Mouse (Mus musculus): ENCODE measurements around the gene Glt1d1. TPM values are rescaled to one million over a fixed set of nuclear protein-coding genes. Genes with fewer than 3 reads are reported as not detected.
"Not testable (repeated sequence)": the region's sequence is repeated elsewhere in the genome, so short reads cannot be mapped to it uniquely, and the experiment has no call there.

The Glt1d1 gene
- polyA plus RNA-seq, 3 experiments from 2014 or later, result not detected

DNA sequence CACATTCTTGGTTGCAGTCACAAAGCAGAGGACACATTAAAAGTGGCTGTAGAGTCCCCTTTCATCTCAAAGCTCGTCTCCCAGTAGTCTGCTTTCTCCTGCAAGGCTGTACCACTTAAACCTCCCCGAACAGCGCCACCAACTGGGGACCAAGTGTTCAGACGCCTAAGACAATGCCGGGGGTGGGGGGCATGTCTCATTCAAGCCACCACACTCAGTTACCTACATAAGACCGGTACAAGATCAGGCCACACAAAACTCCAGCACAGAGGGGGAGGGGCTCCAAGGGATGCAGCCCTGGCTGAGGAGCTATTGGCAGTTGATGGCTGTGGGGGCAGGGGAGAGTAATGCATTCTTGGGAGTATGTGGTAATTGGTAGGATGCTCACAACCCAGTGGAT, 68.1 kb downstream of the Glt1d1 start:
- no peak for ATAC-seq

DNA sequence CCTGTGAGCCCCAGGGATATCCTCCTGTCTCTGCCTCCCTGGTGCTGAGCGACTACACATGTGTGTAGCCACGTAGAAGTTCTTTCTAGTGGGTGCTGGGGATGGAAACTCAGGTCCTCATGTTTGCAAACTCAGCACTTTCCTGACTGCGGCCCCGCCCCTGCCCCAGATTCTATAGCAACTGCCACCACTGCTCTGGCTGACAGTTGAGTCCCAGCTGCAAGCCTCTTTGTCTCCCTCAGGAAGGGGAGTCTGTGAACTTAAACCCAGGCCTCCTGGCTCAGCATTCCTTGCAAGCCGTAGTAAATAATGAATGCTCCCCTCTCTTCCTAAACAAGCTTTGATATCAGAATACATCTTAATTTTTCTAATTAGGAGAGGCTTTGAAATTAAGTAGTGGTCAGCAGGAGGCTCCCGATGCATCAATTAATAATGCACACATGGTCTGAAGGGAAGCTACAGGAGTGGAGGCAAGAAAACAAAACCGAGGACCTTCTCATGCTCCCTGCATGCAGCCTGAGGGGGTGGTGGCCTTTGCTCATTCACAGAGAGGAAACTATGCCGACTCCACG, 71.6 kb downstream of the Glt1d1 start:
- ATAC-seq, result no peak

DNA sequence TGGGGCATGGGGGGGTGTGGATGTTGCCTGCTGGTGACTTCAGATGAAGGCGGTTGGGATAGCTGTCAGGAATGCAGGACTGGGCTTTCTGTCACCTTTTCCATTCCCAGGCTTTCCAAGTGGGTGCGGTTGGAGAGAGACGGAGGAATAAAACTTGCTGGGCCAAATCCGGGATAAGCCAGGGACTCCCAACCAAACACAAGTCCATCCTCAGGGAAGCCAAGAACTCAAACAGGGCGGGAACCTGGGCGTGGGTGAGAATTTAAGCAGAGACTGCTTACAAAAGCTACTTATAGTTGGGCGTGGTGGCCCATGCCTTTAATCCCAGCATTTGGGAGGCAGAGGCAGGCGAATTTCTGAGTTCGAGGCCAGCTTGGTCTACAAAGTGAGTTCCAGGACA, 73.2 kb downstream of the Glt1d1 start:
- ATAC-seq, result no peak

DNA sequence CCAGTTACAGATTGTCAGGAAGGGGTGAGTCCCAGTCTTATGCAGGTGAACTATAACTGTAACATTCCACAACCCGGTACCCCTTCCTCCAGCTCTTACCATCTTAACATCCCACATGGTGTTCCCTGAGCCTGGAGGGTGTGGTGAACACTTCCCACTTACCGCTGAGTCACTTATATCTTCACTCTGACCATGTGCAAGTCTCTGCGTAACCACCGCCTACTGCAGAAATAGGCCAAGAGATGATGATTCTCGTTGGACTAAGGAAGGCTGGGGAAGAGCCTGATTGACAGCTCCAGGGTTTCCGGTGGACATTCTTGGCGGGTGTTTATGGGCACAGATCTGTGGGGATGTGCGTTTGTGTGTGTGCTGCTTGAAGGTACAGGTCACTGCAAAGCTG, 73.9 kb downstream of the Glt1d1 start:
- ATAC-seq, result no peak

DNA sequence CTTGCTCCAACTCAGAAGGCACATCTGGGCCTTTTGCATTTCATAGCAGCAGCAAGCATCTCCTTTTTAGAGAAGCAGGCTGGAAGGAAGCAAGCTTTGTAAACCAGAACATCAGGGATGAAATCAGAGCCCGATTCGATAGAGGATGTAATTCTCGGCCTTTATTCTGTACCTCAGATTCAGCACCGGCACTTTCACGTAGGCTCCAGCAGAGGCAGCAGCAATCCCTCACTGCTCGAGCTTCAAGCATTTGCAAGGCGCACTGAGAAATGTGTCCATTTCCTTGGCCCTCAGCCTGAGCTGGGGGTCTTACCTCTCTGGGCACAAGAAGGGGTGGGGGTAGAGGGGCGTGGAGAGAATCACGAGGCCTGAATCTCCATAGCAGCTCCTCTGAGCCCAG, 76.1 kb downstream of the Glt1d1 start:
- ATAC-seq, result no peak

DNA sequence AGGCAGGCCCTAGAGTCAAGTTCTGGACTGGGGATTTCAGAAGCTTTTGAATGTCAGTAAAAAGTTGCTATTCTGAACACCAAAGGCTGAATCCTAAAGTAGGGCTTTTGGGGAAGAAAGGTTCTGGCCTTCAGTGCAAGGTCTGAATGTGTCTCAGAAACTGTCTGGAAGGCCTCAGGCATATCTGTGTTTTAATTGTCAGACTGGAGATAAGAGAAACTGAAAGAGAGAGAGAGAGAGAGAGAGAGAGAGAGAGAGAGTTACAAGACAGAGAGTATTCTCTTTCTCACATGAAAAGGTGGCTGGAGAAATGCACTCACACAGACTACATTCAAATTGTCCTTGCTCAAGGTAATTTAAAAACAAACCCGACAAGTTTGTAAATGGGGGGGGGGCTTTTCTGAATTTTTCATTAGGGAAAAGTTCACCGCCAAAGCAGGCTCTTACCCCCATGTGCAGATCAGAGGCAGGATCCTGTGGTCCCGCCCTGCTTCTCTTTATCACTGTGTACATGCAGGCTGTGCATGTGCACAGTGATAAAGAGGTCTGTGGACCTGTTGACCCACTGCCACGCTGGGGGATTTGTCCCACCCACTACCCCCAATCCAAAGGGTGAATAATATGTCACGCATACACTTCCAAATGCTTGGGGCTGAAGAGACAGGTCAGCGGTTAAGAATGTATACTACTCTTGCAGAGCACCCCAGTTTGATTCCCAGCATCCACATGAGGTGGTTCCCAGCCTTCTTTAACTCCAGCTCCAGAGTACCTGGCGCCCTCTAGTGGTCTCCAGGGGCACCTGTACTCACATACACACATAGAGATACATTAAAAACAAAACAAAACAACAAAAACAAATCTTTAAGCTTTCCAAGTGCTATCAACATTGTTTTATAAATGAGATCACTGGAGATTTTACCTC, 83.0 kb downstream of the Glt1d1 start:
- no peak for ATAC-seq

DNA sequence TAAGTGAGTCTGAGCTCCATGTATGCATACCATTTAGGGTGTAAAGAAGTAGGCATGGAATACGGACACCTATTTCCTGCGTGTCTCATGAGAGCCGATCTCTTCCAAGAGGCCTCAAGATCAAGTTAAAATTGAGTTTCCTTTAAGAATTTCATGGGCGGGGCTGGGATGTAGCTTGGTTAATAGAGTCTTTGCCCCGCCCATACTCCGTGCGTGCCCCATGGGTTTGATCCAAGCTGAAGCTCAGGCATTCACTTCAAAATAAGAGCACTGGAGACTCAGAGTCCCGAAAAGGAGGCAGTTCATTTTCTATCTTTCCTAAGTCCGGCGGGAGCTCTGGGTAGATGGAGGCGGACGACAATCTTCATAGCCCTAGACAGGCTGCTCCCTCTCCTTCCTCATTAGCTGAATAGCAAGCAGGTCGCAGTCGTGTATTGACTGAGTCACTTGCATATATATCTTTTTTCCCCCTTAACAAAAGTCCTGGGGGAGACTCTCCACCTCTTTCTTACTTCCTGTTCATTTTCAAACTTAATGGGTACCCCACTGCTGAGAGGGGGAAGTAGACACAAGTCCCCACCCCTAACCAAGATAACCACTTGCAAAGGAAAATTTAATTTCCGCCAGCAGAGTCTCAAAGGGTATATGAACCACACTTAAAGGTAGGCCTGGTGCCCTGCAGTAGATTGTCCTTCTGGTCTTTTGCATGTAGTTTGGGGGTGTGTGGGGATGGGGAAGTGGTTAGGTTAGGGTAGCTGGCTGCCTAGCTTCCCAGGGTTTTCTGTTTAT, 88.7 kb downstream of the Glt1d1 start:
- no peak for ATAC-seq

DNA sequence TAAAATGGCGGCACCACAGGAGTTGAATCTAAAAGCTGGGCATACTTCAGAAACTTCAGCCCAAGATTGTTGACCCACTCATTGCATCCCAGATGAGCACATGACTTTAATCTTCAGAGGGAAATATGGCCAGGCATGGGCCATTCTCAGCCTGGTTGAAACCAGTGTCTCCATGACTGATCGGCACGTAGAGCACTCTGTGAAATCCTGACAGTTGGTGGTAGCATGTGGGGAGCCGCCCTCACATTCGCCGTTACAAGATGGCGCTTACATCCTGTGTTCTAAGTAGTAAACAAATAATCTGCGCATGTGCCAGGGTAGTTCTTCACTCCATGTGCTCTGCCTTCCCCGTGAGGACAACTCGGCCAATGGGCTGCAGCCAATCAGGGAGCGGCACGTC, 90.1 kb downstream of the Glt1d1 start:
- ATAC-seq, result not testable (repeated sequence)

DNA sequence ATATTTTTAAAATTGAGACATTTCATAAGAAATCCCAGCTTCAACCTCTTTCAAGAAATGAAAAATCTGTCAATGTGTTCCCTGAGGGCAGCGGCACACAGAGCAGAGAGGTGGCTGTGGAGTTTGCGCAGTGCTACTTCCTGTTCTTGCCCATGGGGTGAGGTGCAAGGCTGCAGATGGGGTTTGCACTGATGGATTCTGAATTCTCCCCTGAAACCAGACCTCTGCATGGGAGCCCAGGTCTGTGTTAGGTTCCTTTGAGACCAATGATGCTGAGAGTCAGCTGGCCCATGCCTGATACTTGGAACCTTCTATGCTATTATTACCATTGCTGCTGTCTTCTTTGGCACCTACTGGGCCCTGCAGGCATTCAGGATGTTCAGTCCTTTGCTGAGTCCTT, 98.3 kb downstream of the Glt1d1 start:
- no peak for ATAC-seq

DNA sequence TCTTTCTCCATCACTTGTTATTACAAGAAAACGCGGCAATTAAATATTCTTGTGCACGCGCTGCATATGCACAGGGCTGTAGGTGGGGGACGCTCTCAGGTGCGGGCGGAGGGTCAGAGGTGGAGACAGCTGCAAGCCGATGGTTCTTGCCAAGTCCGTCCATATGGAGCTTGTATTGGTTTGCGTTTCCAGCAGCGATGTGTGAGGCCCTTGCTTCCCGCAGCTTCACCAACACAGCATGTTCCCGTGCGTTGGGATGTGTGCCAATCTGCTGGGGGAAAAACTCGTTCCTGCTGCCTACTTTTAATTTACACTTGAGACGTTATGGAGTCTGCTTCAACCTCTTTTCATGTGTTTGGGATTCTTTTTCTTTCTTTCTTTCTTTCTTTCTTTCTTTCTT, 109.3 kb downstream of the Glt1d1 start:
- ATAC-seq, result no peak

DNA sequence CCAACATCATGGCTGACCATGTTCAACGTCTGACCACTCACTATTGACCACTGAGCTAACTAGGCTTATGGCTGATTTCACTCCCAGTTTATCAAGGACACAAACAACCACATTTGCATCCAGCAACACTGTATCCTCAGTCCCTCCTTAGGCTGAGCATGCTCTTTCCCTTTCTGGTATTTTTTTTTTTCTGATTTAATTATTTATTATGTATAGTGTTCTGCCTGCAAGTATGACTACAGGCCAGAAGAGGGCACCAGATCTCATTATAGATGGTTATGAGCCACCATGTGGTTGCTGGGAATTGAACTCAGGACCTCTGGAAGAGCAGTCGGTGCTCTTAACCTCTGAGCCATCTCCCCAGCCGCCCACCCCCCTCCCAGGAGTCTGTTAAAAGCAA, 117.5 kb downstream of the Glt1d1 start:
- ATAC-seq, result not testable (repeated sequence)

DNA sequence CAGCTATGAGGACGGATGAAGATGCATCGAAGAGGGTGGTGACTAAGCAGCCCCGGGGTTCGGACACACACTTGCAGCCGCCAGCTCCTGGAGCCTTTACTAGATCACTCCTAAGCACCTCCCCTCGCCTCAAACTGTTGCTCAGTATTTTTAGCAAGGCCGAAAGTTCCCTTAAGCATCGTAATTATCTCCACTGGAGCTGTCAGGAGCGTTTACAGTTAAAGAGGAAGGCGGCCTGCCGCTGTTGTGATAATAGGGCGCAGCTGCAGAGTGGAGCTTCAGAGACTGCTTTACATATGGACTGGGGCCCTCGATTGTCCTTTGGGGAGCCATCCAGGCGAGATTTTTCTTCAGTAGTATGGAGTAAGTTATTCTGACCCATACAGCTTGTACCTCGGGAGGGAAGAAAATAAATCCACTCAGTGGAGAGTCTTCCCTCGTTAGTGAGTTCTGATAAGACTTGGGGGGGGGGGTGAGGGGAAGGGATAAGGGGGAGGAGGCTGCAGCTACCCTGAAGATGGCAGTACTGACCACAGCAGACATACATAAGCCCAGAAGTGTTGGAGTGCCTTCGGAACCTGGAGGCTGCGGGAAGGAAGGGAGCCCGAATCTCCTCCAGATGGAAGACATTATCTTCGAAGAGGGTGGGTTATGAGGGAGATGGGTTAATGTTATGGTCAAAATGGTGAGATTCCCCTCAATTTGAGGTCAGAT, 119.4 kb downstream of the Glt1d1 start:
- ATAC-seq, result no peak

DNA sequence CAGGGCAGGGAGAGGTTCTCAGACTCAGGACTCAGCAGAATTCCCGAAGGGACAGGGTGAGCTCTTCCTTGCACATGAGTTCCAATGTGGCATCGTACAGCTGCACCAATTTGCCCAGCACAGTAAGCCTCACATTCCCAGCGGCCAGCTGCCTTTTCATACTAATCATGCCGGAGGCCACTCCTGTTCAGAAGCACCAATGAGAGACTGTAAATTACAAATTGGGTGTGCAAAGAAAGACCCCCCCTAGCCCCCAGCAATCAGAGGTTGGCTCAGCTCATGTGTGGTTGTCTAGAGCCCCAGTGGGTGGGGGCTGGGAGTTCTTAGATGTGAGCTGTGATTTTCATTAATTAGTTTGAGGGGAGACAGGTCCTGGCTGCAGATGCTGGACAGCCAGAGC, 123.5 kb downstream of the Glt1d1 start:
- no peak for ATAC-seq

DNA sequence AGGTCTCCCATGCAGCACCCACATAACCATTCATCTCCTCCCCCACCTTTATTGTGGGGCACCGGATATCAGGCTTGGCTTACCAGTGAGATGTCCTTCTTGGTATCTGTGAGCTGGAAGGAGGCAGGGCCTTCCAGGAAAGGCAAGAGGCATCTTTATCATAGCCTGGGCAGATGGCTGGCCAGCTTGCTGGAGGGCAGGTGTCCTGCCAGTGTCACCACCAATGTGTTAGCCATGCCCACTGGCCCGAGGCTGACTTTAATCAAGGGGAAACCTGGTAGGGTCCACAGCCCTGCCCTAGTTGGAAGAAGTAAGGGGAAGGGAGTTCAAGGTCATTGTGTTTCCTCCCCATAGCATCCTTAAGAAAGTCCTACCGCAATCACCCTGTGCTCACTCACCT, 123.9 kb downstream of the Glt1d1 start:
- no peak for ATAC-seq

DNA sequence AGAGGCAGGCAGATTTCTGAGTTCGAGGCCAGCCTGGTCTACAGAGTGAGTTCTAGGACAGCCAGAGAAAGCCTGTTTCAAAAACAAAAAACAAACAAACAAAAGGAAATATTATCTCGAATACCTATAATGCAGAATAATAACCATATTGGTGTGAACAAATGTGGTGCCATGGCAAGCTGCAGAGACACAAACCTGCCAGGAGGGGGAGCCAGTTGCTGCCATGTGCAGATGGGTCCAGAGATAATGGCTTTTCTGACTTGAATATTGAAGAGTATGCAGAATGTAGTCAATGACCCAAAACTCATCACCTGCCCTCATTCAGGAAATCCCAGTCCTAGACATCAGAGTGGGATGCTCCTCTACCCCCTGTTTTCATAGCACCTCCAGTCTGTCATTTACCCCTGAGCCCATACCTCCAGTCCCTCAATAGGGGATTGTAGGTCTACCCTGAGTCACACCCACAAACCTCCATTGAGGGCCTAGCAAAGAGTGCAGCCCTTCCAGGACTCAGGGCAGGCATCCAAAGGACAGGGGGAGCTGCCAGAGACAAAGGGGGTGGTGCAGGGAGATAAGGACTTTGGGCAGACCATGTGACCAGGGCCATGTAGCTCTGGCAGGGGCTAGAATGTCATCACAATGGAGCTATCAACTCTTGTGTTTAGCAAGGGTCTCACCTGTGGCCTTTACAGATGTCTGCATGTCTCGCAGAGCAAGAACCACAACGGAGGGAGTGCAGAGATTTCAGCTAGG, 124.8 kb downstream of the Glt1d1 start:
- no peak for ATAC-seq

DNA sequence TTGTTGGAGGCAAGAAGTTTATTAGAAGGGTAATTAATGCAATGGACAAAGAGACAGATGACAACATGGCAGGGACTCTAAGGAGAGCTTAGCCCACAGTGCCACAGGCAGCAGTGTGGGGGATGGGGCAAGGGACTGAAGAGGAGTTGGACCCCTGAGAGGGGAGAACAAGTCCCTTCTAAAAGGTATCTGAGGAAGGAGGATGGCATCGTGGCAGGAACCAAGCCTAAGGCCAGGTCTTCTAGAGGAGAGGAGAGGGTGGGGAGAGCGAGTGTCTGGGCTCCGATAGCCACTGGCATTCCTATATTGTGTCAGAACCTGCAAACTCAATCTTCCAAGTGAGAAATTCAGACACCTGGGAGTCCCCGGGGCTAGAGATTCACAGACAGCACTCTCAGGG, 126.5 kb downstream of the Glt1d1 start:
- no peak for ATAC-seq

Other genes starting within 250 kb of the Glt1d1 start
- gene Slc15a4, start 635 bp downstream of the Glt1d1 start, polyA plus RNA-seq (2017; shearing (Covaris generic)), result 1 to 10 TPM; 2.9 to 4.0 (median 3.4) TPM

All from inflammation-experienced regulatory T-cells, adult 6 months (primary cell).